11 mouse cellular contexts compared by ENCODE assay signal in the genomic region with DNA sequence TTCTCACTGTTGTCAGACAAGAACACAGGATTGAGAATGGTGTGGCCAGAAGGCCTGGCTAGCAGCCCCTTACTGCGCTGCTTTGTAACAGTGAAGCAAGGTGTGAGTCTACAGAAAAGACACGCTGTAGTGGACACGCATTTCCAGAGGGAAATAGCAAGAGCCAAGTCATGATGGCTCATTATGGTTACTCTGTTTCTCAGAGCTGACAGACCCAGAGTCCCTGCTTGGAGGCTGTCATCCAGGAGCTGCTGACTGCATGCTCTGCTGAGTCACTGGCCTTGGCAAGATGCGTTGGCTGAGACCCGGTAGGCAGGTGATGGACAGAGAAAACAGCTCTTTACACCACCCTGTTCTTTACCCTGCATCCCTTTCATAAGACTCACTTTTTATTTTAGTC. TPM values are rescaled to one million over a fixed set of nuclear protein-coding genes. Genes with fewer than 3 reads are reported as not detected.
DNase-seq lines count a peak whose midpoint lies in the region; ATAC-seq and TF ChIP-seq lines count a peak whose summit lies in the region.
"Had no signal": no experiment of that assay in that cellular context is flagged by ENCODE, and none has a peak within 500 bp of the region (broad histone marks: within the 10 kb centered on the region; RNA-seq: fewer than 3 reads in every experiment).

No protein-coding gene starts in this region.

- H3K27ac ChIP-seq in kidney, adult 2 months (ENCODE audit: insufficient read depth, low read depth, low read length) = no peak overlapping the region
- no peak overlapping the region for H3K27ac ChIP-seq in kidney, embryonic 15.5 days
- H3K27ac ChIP-seq in MEL (ENCODE audit: control insufficient read depth, low read depth, low read length) = no peak overlapping the region
- no peak overlapping the region for H3K27ac ChIP-seq in intestine, postnatal 0 days (ENCODE audit: low read depth, low read length)
- H3K27ac ChIP-seq in limb, embryonic 10.5 days = no peak overlapping the region
- H3K27ac ChIP-seq: embryonic facial prominence, embryonic 15.5 days; layer of hippocampus, adult 2 months; midbrain, embryonic 12.5 days had no signal

- H3K27me3 ChIP-seq in kidney, adult 2 months (replicated peaks; ENCODE audit: control insufficient read depth, insufficient read depth, low read length) = no peaks in the 10 kb centered on the region
- H3K27me3 ChIP-seq in kidney, embryonic 15.5 days = no peaks in the 10 kb centered on the region
- no peaks in the 10 kb centered on the region for H3K27me3 ChIP-seq in MEL (ENCODE audit: control insufficient read depth in 1 of 2, insufficient read depth in 2 of 2, low read length in 2 of 2)
- H3K27me3 ChIP-seq in intestine, postnatal 0 days (replicated peaks; ENCODE audit: control insufficient read depth, insufficient read depth, low read length) = no peaks in the 10 kb centered on the region
- H3K27me3 ChIP-seq in limb, embryonic 10.5 days (ENCODE audit: low read depth, poor library complexity, severe bottlenecking) = no peaks in the 10 kb centered on the region
- H3K27me3 ChIP-seq: embryonic facial prominence, embryonic 15.5 days; midbrain, embryonic 12.5 days had no signal

- TF ChIP-seq EP300 in MEL (IDR thresholded peaks at IDR 0.05; ENCODE audit: low read depth in 1 of 2, low read length in 2 of 2) = 0 out of 4 replicates have a peak, but pooled peaks have one; percentile 21 to 25

- no peaks in the 10 kb centered on the region for H3K79me2 ChIP-seq in MEL (ENCODE audit: control insufficient read depth, insufficient read depth, low read length, poor library complexity)

- no peak for TF ChIP-seq RAD21 in MEL (IDR thresholded peaks at IDR 0.05; ENCODE audit: low read depth, low read length)

- TF ChIP-seq POLR2A in kidney, adult 2 months (IDR thresholded peaks at IDR 0.05; ENCODE audit: low read depth, low read length) = no peak
- no peak for TF ChIP-seq POLR2A in MEL (IDR thresholded peaks at IDR 0.05; ENCODE audit: control insufficient read depth in 1 of 2, insufficient read depth in 1 of 2, low read depth in 1 of 2, low read length in 2 of 2, poor library complexity in 1 of 2)

- no peak overlapping the region for H3K9ac ChIP-seq in kidney, embryonic 15.5 days
- no peak overlapping the region for H3K9ac ChIP-seq in MEL (ENCODE audit: control insufficient read depth, low read depth, low read length, poor library complexity, severe bottlenecking)
- no peak overlapping the region for H3K9ac ChIP-seq in intestine, postnatal 0 days (ENCODE audit: low read depth, low read length)
- H3K9ac ChIP-seq: embryonic facial prominence, embryonic 15.5 days; midbrain, embryonic 12.5 days had no signal

- 81% methylated on average over 5 of the region's 5 CpGs for WGBS in kidney, adult 2 months
- WGBS in kidney, embryonic 15.5 days = 84% methylated on average over 5 of the region's 5 CpGs
- 88% methylated on average over 5 of the region's 5 CpGs for WGBS in intestine, postnatal 0 days
- WGBS in limb, embryonic 10.5 days = 93% methylated on average over 5 of the region's 5 CpGs

- TF ChIP-seq CTCF in kidney, adult 2 months (conservative IDR thresholded peaks at IDR 0.05; ENCODE audit: insufficient read depth, insufficient read length, low read depth, low read length) = no peak
- TF ChIP-seq CTCF in MEL (IDR thresholded peaks at IDR 0.05 in 2 of 3, conservative IDR thresholded peaks at IDR 0.05 in 1 of 3; ENCODE audit: control insufficient read depth in 1 of 3, insufficient read depth in 1 of 3, low read depth in 2 of 3, low read length in 3 of 3, poor library complexity in 1 of 3, severe bottlenecking in 1 of 3) = no peak
- TF ChIP-seq CTCF in intestine, postnatal 0 days (IDR thresholded peaks at IDR 0.05; ENCODE audit: low read depth) = no peak

- H3K4me2 ChIP-seq in kidney, embryonic 15.5 days = no peak overlapping the region
- no peak overlapping the region for H3K4me2 ChIP-seq in intestine, postnatal 0 days (replicated peaks; ENCODE audit: low read depth)
- H3K4me2 ChIP-seq: embryonic facial prominence, embryonic 15.5 days; midbrain, embryonic 12.5 days had no signal

- H3K4me3 ChIP-seq in kidney, adult 2 months (ENCODE audit: insufficient read depth, low read depth, low read length) = no peak overlapping the region
- H3K4me3 ChIP-seq in kidney, embryonic 15.5 days (replicated peaks) = no peak overlapping the region
- H3K4me3 ChIP-seq in MEL (ENCODE audit: control insufficient read depth in 1 of 2, insufficient read depth in 1 of 2, low read depth in 2 of 2, low read length in 2 of 2) = no peak overlapping the region
- H3K4me3 ChIP-seq in intestine, postnatal 0 days (ENCODE audit: low read depth, low read length) = no peak overlapping the region
- no peak overlapping the region for H3K4me3 ChIP-seq in limb, embryonic 10.5 days
- H3K4me3 ChIP-seq: embryonic facial prominence, embryonic 15.5 days; layer of hippocampus, adult 2 months; midbrain, embryonic 12.5 days had no signal

- no peaks in the 10 kb centered on the region for H3K4me1 ChIP-seq in kidney, adult 2 months (ENCODE audit: control insufficient read depth, insufficient read depth, low read length)
- H3K4me1 ChIP-seq in kidney, embryonic 15.5 days = 0 out of 2 replicates have a peak, but pooled peaks cover 4% of the 10 kb centered on the region
- peaks cover 7 to 10% of the 10 kb centered on the region in 2 experiments; a peak in 3 of 4 replicates for H3K4me1 ChIP-seq in MEL (ENCODE audit: control insufficient read depth in 1 of 2, insufficient read depth in 2 of 2, low read length in 2 of 2)
- H3K4me1 ChIP-seq in intestine, postnatal 0 days (replicated peaks; ENCODE audit: control insufficient read depth, insufficient read depth, low read length) = peaks cover 5% of the 10 kb centered on the region; the same call in 1 of the 2 replicates
- peaks cover 4% of the 10 kb centered on the region; the same call in 1 of the 2 replicates for H3K4me1 ChIP-seq in limb, embryonic 10.5 days
- H3K4me1 ChIP-seq: embryonic facial prominence, embryonic 15.5 days; midbrain, embryonic 12.5 days had no signal

- peak; percentile 72 for DNase-seq in kidney, adult 2 months
- peak; percentile 67 for DNase-seq in MEL (ENCODE audit: low read depth, low spot score)
- peak; percentile 73 for DNase-seq in cerebellum, adult 11 months
- peak; percentile 72 for DNase-seq in heart, adult 8-10 months (ENCODE audit: low spot score)
- DNase-seq in thymus, postnatal 4 days = no peak
- no peak for DNase-seq in limb, embryonic 10.5 days (ENCODE audit: low spot score)

- H3K36me3 ChIP-seq in kidney, adult 2 months (ENCODE audit: control insufficient read depth, insufficient read depth, low read length) = no peaks in the 10 kb centered on the region
- no peaks in the 10 kb centered on the region for H3K36me3 ChIP-seq in kidney, embryonic 15.5 days
- peaks cover 0 to 2% of the 10 kb centered on the region in 2 experiments; a peak in 1 of 4 replicates for H3K36me3 ChIP-seq in MEL (ENCODE audit: control insufficient read depth in 1 of 2, insufficient read depth in 2 of 2, low read length in 2 of 2)
- H3K36me3 ChIP-seq in intestine, postnatal 0 days (ENCODE audit: control insufficient read depth, insufficient read depth) = no peaks in the 10 kb centered on the region
- H3K36me3 ChIP-seq in limb, embryonic 10.5 days = no peaks in the 10 kb centered on the region
- H3K36me3 ChIP-seq: embryonic facial prominence, embryonic 15.5 days; midbrain, embryonic 12.5 days had no signal

- no peaks in the 10 kb centered on the region for H3K9me3 ChIP-seq in kidney, embryonic 15.5 days (replicated peaks)
- no peaks in the 10 kb centered on the region for H3K9me3 ChIP-seq in MEL (replicated peaks; ENCODE audit: insufficient read depth, low read length)
- H3K9me3 ChIP-seq in intestine, postnatal 0 days (ENCODE audit: control insufficient read depth) = no peaks in the 10 kb centered on the region
- H3K9me3 ChIP-seq in limb, embryonic 10.5 days (replicated peaks) = no peaks in the 10 kb centered on the region
- H3K9me3 ChIP-seq: embryonic facial prominence, embryonic 15.5 days; midbrain, embryonic 12.5 days had no signal

- no peak for ATAC-seq in kidney, embryonic 15.5 days (replicated peaks; ENCODE audit: low FRiP score)
- no peak for ATAC-seq in intestine, postnatal 0 days

TF ChIP-seq in MEL, 35 proteins besides CTCF, POLR2A, EP300 and RAD21 (continues in another document):
- TF ChIP-seq GABPA (IDR thresholded peaks at IDR 0.05; ENCODE audit: low read depth, low read length) (0 out of 2 replicates have a peak, but pooled peaks have one; percentile 36), ETS1 (IDR thresholded peaks at IDR 0.05; ENCODE audit: low read depth, low read length) (0 out of 2 replicates have a peak, but pooled peaks have one; percentile 44)

RNA-seq across cellular contexts. Expression of a gene that starts 35.5 kb away (rescaled TPM):
- polyA plus RNA-seq in kidney, adult 2 months (2012; rRNA removed) = 0.01 and 0.42 TPM in 2 replicates
- 0.74 and 0.78 TPM in 2 replicates for polyA plus RNA-seq in kidney, embryonic 15.5 days (2015; fragmentation: Nextera tagmentation; extraction: Ambion mirVana)
- under 0.01 and 0.03 TPM in 2 replicates for total RNA-seq in MEL (2012; rRNA removed)
- under 1 TPM in 1 of 2 experiments, not detected in 1; 0.03 TPM for polyA plus RNA-seq in MEL (2012; ENCODE audit: insufficient read depth in 1 of 2, insufficient read length in 2 of 2, low read depth in 1 of 2, low replicate concordance in 2 of 2, missing spikeins in 1 of 2)
- total RNA-seq in heart, adult 8-10 months (2022) = 10 to 100 TPM; 40.6 to 58.5 (median 50.8) TPM
- 0.07 and 0.08 TPM in 2 replicates for polyA plus RNA-seq in intestine, postnatal 0 days (2015; fragmentation: Nextera tagmentation; extraction: Ambion mirVana)
- 0.06 and 0.15 TPM in 2 replicates for polyA plus RNA-seq in limb, embryonic 10.5 days (2016; fragmentation: Nextera tagmentation; extraction: Ambion mirVana)

RNA-seq across cellular contexts. Expression of a gene that starts 37.8 kb away (rescaled TPM):
- 0.08 TPM in 1 of 2 replicates, not detected in the other for polyA plus RNA-seq in kidney, adult 2 months (2012; rRNA removed)
- polyA plus RNA-seq in kidney, embryonic 15.5 days (2015; fragmentation: Nextera tagmentation; extraction: Ambion mirVana) = 0.36 TPM in 1 of 2 replicates, not detected in the other
- total RNA-seq in MEL (2012; rRNA removed) = not detected in 2 replicates
- polyA plus RNA-seq in MEL (2012; ENCODE audit: insufficient read depth in 1 of 2, insufficient read length in 2 of 2, low read depth in 1 of 2, low replicate concordance in 2 of 2, missing spikeins in 1 of 2) = not detected
- total RNA-seq in heart, adult 8-10 months (2022) = 1 to 10 TPM in 2 of 4 experiments, under 1 TPM in 2; 0.76 to 1.6 (median 1.1) TPM
- polyA plus RNA-seq in intestine, postnatal 0 days (2015; fragmentation: Nextera tagmentation; extraction: Ambion mirVana) = not detected in 2 replicates
- not detected in 2 replicates for polyA plus RNA-seq in limb, embryonic 10.5 days (2016; fragmentation: Nextera tagmentation; extraction: Ambion mirVana)
- polyA plus RNA-seq: midbrain, embryonic 12.5 days had no signal

RNA-seq across cellular contexts. Expression of a gene that starts 48.0 kb away (rescaled TPM):
- 1.7 and 2.3 TPM in 2 replicates for polyA plus RNA-seq in kidney, adult 2 months (2012; rRNA removed)
- polyA plus RNA-seq in kidney, embryonic 15.5 days (2015; fragmentation: Nextera tagmentation; extraction: Ambion mirVana) = 9.2 and 9.8 TPM in 2 replicates
- total RNA-seq in MEL (2012; rRNA removed) = 45.7 and 59.0 TPM in 2 replicates
- polyA plus RNA-seq in MEL (2012; ENCODE audit: insufficient read depth in 1 of 2, insufficient read length in 2 of 2, low read depth in 1 of 2, low replicate concordance in 2 of 2, missing spikeins in 1 of 2) = 10 to 100 TPM; 67.3 to 91.5 TPM
- total RNA-seq in heart, adult 8-10 months (2022) = 1 to 10 TPM; 5.5 to 9.2 (median 6.6) TPM
- 70.6 and 71.2 TPM in 2 replicates for polyA plus RNA-seq in intestine, postnatal 0 days (2015; fragmentation: Nextera tagmentation; extraction: Ambion mirVana)
- polyA plus RNA-seq in limb, embryonic 10.5 days (2016; fragmentation: Nextera tagmentation; extraction: Ambion mirVana) = 1.7 and 1.9 TPM in 2 replicates

Comparison
In these comparisons a context has a peak if more than half of its experiments do, and no peak if none do; other contexts are left out.
1. DNase-seq: peak in kidney, adult 2 months (single experiment), MEL (single experiment), cerebellum, adult 11 months (single experiment) and heart, adult 8-10 months (single experiment); none in thymus, postnatal 4 days (single experiment) and limb, embryonic 10.5 days (single experiment).